Mouse (Mus musculus): Measurements from ENCODE around the gene Scamp4.
"Not testable (repeated sequence)": the region's sequence is repeated elsewhere in the genome, so short reads cannot be mapped to it uniquely, and the experiment has no call there.

Scamp4 gene

DNA sequence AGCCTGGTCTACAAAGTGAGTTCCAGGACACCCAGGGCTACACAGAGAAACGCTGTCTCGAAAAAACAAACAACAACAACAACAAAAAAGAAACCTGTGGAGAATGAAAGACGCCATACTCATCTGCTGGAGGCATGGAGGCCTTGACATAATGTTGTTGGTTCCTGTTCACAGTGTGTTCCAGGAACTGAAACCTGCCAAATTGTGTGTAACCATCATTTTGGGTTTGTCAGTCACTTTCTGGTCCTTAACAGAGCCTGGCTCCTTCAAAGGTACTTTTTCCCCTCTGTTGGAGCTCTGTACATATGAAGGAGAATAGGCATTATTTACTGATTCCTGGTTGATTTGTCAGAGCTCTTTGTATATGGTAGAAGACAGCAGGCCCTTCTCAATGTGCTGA lies 9.2 kb downstream of the Scamp4 start:
- DNase-seq, result no peak

DNA sequence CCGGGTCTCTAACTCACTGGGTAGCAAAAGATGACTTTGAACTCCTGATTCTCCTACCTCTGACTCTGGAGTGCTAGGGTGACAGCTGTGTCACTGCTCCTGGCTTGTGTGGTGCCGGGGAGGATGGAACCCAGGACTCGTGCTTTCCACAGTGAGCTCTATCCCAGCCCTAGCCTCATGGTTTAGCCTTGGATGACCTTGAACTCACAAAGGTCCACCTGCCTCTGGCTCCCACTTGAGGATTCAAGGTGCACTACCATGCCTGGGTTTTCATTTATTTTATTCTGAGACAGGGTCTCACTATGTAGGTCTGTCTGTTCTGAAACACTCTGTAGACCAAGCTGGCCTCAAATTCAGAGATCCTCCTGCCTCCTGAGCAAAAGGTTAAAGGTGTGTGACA lies 11.1 kb downstream of the Scamp4 start:
- DNase-seq, result no peak

DNA sequence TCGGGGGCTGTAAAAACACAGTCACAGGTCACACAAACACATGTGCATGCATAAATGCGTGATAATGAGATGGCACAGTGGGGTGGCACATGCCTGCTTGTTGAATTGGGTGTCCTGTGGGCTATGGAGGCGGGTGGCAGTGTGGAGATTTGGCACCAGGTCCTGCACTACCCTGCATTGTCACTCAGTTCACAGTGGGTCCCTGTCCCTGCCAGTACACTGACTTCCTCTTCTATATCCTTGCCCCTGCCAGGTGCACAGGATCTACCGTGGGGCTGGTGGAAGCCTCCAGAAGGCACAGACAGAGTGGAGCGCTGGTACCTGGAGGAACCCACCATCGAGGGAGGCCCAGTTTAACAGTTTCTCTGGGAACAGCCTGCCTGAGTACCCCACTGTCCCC lies 11.7 kb downstream of the Scamp4 start:
- peak; percentile 89 for DNase-seq

DNA sequence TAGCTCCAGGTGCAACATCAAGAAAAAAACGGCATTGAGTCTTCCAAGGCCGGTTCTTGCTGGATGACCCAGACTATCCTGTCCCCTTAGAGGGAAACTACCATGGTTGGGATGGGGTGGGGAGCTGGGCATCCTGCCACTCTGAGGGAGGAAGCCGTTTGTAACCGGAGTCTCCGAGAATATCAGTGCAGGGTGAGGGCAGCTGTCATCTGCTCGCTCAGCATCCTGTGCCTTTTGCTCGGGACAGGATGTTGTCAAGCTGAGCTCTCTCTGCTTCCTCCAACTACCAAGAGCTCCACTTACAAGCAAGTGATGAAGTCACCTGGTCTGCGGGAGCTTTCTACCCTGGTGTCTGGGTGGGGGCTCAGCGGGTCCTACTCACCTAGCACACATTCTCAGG lies 15.5 kb downstream of the Scamp4 start:
- DNase-seq, result peak; percentile 95

DNA sequence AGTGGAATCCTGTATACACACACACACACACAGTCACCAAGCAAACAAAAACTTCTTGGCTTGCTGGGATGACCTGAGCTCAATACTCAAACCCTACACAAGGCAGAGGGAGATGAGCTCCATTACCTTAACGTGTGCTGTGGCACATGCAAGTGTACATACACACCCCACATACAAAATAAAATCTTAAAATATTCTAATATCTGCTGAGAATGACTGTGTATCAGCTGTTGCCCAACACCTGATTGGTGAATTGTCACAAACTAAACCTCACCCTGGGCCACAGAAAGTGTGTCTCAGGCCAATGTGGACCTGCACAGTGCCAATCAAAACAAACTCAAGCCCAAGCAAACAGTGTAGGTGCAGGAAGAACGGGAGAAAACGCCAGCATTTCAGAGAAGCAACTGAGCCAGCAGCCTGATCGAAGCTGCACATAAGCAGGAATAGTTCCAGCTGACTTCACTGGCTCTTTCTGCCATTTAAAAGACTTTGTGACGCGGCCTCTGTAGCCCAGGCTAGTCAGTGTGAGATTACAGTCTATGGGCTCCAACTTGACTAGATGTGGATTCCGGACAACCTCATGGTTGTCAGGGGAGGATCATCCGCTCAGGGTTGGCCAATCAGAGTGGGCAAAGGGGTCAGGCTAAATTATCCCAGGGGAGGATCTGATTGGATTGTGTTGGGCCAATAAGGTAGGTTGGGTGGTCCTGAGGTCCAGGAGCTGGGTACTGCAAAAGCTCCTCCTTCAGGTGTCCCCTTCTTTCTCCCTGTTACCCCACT lies 17.0 kb downstream of the Scamp4 start:
- DNase-seq, result peak; percentile 91

DNA sequence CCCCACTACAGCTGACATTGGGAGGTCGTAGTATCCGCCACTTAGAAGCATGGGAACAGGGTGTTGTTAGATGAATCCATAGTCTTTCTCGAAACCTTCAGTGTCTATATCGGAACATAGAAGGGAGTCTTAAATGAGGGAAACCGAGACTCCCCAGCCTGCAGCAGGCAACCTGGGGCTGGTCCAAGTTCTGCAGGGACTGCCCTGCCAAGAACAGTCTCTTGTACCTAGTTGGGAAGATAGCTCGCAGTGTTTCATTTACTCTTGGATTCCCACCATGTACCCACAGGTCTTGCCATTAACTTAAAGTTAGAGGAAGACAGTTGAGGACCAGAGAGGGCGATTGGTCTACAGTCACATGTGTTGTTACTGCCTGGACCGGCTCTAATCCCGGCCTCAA lies 17.7 kb downstream of the Scamp4 start:
- no peak for DNase-seq

DNA sequence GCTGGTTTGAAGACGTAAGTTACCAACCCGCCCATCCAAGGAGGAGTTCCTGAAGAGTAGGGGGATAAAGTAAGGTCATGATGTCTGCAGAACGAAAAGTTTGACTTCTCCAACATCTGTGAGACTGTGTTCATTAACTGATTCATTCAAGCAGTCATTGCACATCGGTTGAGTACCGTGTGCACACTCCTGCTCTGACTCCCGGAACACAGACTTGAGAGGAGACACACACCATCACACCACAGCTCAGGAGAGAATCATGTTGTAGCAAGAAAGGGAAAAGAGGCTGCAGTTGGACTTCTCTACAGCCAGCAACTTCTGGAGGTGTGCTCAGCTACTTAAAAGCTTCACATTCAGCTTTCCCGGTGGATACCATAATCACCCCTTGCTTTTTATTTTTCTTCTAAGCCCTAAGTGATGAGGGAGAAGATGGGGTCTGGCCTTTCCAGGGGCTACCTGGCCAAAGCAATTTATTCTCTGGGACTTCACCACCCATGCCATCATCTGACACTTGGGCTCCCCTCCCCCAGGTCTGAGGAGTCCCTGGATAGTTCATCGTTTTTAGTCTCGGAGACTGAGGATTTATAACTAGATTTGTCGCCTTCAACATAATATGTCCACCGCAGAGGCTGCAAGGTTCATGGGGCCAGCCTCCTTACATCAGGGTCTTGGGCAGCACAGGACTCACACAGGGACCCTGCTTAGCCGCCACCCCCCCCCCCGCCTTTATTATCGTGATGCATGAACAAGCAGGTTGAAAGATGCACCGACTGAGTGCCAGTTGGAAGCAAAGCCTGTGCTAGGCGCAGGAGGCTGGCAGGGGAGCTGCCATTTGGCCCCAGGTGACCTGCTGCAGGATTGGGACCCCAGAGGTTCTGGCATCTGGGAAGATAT lies 18.4 kb downstream of the Scamp4 start:
- DNase-seq, result peak; percentile 96

DNA sequence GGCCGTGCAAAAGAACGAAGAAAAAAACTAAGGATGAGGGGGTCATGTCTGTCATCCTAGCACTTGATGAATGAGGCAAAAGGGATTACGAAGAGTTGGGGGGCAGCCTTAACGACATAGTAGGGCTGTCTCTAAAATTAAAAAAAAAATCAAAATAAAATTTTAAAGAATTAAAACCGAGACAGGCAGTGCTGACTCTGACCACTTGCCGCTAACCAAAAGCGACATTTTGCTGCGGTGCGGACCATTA lies 18.9 kb downstream of the Scamp4 start:
- no peak for DNase-seq

DNA sequence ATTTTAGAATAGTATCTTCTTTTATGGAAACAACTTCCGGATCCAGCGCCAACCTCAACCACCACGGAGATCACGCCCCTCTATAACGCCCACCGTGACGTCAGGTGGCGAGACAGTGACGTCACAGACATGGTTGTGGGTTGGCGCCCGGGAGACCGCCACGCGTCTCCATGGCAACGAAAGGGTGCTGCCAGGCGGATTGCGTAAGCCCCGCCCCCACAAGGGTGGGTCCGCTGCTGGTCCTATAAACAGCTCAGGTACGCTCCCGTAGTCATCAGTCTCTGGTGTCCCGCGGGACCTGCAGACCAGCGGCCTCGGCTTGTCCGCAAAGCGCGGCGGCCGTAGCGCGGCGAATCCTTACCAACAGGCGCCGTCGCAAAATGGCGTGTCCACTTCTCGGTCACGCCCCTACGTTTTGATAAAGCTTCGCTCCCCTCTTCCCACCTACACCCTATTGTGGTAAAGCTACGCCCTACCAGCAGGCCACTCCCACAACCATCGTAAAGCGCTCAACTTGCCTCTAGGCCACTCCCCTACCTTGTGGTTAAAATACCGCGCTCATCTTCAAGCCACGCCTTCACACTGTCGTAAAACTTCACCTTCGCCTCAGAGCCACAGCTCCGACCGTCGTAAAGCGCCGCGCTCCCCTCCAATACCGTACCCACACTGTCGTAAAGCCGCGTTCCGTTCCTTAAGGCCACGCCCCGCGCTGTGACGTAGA lies 19.4 kb downstream of the Scamp4 start:
- DNase-seq, result peak; percentile 100

DNA sequence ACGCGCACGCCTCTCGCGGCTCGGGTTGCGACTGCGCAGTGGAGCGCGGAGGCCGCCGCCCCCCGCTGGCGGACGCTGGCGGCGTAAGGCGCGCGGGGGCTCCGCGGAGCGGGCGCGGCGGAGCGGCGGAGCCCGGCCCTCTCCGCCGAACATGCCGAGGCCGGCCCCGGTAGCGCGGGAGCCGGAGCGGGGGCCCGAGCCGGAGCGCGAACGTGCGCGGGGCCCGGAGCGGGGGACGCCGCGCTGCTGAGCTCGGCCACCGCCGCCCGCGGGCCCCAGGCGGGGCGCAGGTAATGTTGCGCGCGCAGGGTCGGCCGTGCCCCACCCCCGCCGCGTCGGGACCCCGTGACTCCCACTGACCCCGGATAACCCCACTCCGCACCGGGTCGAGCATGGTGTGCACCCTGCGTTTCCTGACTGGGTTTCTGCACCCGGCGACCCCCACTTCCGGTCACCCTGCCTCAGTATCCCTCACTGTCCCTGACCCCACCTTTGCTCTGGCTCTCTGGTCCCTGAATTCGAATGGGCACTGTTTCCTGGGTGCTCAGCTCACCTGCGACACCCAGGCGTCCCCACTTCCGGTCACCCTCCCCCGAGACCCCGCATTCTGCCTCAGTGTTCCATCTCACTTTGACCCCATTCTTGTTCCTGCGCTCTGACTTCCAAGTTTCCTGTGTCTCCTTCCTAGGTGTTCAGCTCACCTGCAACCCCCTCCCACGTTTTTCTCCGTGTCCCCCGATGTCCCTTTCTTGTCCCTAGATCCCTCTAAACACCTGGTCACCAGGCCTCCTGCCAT lies 20.2 kb downstream of the Scamp4 start, which contains the start of gene Csnk1g2:
TSS of gene Csnk1g2 (plus strand) at position 178 of the 796 bp plus-strand sequence.
- DNase-seq, result no peak

DNA sequence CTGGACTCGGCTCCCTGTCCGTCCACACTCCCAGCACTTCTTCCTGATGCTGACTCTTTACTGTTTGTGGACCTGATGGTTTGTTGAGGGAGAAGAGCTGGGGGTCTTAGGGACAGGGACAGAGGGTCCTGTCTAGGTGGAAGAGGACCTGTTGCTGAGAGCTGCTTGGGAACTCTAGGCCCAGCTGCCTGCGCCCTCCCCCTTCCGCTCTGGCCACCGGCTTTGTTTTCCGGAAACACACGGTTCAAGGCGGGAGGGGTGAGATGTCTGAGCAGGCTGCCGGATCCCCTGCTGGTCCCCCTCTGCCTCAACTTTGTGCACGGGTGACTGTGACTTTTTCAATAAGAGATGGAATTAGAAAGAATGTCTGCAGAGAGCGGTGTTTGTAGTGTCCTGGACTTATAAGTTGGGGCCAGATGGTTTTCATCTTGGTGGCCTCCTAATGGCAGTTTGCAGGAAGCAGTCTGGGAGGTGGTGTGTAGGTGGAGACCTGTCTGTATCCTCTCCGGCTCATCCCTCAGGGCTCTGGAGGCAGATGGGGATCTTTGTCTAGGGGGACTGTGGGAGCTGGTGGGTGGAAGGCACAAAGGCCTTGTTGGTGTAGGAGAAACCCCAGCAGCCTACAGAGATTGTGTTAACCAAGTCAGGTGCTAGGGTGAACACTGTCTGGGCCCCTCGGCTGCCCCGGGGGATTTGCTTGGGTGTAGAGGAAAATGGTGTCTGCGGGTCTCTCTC lies 21.0 kb downstream of the Scamp4 start:
- DNase-seq, result peak; percentile 98

DNA sequence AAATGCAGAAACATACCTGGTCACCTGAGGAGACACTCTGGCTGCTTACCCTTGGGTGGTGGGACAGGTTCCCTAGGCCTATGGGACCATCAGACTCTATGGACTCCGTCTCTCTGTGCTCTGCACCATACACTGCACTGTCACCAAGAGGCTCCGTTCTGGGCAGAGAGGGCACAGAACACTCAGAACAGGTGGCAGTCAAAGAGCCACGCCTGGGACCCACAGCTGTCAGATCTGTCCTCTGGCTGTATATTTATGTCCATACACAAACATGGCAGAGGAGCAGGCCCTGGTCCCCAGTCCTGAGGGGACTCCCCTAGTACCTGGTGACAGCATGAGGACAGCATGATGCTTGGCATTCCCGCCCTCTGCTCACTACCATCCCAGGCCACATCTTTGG lies 23.1 kb downstream of the Scamp4 start:
- DNase-seq, result no peak

DNA sequence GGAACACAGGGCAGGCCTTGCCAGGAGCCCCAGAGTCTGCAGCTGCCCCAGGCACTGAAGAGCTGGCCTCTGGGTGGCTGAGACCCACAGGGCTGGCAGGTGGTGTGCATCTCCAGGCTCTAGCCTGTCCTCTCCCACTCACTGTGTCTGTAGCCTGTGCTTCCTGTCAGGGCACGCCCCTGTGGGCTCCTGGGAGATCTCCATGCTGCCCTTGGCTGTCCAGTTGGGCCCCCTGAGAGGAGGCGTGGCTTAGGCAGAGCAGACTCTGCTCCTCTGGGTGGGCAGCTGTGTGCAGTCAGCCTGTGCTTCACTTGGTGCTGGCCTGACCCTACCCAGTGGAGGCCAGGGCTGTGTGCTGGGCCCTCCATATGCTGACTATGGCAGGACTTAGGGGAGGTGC lies 25.0 kb downstream of the Scamp4 start:
- DNase-seq, result peak; percentile 98

DNA sequence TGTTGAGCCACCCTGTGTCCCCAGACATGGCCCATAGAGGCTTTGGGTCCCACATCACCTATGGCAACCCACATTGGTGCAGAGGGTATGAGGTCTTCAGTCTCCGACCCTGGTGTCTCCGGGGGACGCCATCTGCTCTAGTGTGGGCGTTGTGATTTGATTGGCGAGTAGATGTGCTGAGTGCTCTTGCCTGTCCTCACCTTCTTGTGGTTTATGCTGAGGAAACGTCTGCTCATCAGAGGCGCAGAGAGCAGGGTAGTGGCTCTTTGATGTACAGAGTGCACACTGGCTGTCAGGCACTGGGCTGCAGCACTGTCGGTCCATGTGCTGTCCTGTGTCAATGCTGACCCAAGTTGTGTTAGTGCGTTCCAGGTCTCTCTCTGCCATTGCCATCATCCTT lies 26.3 kb downstream of the Scamp4 start:
- no peak for DNase-seq

DNA sequence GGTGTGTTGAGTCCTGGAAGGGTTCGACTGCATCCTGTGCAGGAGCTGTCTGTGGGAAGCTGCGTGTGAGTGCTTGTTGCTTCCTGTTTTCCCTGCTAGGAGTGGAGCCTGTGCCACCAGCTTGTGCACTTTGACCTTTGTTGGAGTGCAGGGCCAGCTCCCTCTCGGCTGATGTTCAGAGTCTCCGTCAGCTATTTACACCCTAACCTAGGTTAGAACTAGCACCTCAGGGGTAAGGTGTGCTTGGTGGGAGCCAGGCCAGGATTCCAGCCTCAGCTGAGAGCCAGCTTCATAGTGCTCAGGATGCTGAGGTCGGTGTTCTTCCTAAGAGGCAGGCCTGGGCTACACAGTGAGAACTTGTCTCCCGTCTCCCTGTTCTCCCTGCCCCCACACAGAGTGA lies 32.7 kb downstream of the Scamp4 start:
- DNase-seq, result no peak

DNA sequence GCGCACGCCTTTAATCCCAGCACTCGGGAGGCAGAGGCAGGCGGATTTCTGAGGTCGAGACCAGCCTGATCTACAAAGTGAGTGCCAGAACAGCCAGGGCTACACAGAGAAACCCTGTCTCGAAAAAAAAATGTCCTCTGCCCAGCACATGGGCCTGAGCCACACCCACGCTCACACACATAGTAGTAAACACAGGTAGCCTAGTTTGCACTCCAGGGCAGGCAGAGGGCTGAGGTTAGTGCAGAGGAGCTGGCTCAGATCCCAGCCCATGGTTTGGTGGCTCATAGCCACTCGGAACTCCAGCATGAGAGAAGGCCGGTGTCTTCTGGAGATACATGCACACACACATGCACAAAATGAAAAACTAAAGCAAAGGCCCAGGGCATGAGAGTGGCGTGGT lies 44.3 kb downstream of the Scamp4 start:
- DNase-seq, result no peak

DNA sequence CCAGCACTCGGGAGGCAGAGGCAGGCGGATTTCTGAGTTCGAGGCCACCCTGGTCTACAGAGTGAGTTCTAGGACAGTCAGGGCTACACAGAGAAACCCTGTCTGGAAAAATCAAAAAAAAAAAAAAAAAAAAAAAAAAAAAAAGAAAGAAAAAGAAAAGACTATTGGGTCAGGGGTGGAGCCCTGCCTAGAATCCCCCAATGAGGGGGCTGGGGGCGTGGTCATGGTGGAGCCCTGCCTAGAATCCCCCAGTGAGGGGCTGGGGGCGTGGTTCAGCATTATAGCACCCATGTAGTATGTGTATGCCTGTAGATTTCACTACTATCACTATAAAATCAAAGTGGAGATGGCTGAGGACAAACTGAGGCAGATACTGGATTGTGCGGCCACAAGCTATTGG lies 47.2 kb downstream of the Scamp4 start:
- DNase-seq, result not testable (repeated sequence)

DNA sequence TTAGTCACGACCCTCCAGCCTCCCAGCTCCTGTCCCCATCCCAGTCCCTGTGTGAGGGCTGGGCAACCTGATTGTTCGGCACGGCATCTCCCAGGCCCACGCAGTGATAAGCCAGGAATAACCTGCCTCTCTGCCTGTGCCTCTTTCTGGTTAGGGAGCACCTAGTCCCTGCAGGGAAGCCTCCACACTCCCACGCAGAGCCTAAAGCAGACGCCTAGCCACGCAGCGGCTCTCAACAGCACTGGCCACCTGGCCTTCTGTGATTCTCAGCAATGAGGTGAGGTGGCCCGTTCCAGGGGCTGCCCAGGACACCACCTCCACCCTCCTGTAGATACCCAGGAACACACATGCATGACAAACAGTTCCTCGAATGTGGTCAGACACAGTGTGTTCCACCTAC lies 47.7 kb downstream of the Scamp4 start:
- no peak for DNase-seq

DNA sequence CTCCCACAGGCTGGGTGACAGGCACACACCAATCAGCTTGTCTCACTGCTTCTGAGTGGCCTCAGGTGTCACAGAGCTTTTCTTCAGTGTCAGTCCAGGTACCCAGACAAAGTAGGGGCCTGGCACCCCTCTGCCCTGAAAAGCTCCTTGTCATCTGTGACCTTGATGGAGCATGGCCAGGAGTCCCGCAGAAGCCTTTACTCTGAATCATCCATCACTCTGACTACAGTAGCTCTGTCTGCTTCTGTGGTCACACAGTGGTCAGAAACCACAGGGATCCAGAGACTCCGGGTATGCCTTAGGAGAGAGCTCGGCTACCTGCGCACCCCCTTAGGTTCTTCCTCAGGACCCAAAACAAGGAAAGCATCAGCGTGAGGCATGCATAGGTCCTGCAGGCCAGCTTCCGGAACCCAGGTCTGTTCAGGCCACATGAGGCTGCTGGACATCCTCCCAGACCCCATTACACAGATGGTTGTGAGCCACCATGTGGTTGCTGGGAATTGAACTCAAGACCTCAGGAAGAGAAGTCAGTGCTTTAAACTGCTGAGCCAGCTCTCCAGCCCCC lies 50.6 kb downstream of the Scamp4 start:
- DNase-seq, result no peak

DNA sequence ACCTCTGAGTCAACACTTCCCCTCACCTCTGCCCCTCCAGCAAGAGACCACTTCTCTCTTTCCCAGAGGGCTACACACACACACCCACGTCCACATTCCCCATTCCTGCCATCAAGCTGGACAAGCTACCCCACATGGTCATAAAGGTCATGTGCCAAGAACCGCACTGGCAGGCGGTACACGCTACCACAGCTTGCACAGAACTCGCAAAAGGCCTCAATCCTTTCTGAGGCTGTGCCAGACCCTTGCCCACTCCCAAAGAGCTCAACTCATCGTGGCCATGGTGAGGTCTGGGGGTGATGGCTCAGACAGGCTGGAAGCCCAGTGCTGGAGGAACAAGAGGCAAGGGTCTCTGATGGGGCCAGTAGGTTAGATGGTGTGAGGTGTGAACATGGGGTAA lies 52.2 kb downstream of the Scamp4 start:
- DNase-seq, result peak; percentile 95

DNA sequence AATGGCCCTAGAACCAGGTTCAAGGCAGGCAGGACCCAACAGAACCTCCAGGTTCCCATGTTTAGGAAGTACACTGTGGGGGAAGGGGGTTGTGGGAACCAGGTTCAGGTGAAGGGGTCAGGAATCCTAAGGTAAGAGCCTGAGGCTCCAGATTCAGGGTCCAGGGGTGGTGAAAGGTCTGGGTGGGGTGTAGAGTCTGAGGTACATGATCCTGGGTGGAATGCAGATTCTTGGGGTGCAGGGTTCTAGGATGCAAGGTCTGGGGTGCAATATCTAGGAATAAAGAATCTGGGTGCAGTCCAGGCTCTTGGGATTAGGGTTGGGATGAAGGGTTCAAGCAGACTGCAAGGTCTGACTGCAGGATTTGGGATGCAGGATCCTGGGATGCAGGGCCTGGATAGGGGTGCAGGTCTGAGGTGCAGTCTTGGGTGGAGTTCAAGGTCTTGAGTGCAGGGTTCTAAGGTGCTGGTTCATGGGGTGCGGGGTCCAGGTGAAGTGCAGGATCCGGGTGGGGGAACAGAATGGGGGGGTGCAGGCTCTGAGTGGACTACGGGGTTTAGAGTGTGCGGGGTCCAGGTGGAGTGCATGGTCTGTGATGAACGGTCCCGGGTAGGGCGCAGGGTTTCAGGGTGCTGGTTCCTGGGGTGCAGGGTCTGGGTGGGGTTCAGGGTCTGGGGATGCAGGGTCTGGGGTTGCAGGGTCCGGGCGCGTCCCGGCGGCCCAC lies 52.9 kb downstream of the Scamp4 start:
- DNase-seq, result peak; percentile 98
